Mouse (Mus musculus) right cerebral cortex, postnatal 25 days (tissue): ENCODE measurements at regions not wholly inside any gene's neighbourhood (a gene's known extent, or its start where the extent isn't known, plus 50 kb on each side); places are given as distances from the start of the nearest gene placed in this dataset.
"Not testable (repeated sequence)": the region's sequence is repeated elsewhere in the genome, so short reads cannot be mapped to it uniquely, and the experiment has no call there.

Experiments used
- DNase-seq: peaks from one replicate; pipeline ENCODE4 v3.0.0; 2022

- DNase-seq: no peak
Observed at GRCm38 (mm10) chr11:45244796-45245195, 607.1 kb upstream of the Clint1 start.

DNA sequence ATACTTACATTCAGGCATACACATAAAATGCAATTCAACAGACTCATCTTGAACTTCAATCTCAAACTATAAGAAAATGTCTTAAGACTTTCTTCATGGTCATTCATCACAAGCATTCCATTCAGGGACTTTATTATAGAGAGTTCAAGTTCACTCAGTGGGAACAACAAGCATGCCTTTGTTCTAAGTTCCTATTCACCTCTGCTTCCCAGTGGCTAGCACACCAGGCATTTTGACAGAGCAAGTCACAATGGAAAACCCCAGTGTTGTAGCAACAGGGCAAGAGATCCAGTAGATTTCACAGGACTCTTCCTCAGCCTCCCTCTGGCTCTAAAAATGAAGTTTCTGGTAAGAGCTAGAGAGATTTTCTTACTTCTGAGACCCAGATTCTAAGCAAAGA lies 595.8 kb upstream of the Clint1 start:
- no peak for DNase-seq

- no peak for DNase-seq
Observed at GRCm38 (mm10) chr11:45262198-45262597, 589.7 kb upstream of the Clint1 start.

- DNase-seq: no peak
Observed at GRCm38 (mm10) chr11:45264001-45264400, 587.9 kb upstream of the Clint1 start.

- DNase-seq: no peak
Observed at GRCm38 (mm10) chr11:45265171-45265988, 586.5 kb upstream of the Clint1 start.

DNA sequence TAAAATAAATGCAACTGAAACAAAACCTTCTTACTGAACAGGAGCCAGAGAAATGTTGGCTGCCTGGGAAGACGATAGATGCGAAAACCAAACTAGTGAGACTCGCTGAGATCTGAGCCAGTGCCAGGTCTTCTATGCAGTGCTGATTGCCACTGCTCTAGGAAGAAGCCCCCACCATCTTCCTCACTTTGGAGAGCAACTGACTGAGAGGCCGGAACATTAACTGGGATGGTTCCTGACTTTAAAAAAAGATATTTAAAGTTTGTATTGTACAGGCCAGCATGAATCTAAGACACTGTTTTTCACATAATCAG lies 585.9 kb upstream of the Clint1 start:
- DNase-seq: no peak

GRCm38 (mm10) chr11:45269215-45269614 lies 582.6 kb upstream of the Clint1 start:
- no peak for DNase-seq

DNA sequence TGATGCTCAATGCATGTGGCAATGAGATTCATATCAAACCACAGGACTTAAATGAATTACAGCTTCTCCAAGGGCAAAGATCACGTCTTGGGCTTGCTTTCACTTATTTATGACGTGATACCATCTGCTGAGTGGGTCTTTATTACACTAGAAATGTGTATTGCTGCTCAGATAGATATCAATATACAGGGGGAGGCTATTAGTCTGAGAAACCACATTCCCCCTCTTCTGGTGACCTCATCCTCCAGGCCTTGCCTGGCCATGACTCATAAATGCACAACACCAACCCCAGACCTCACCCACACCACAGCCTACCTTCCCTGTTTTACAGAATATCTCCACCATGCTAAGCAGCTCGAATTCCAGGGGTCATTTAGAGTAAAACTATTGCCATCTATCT lies 580.6 kb upstream of the Clint1 start:
- no peak for DNase-seq

- DNase-seq: no peak
Observed at GRCm38 (mm10) chr11:45274446-45275119, 577.3 kb upstream of the Clint1 start.

- no peak for DNase-seq
Observed at GRCm38 (mm10) chr11:45275170-45275569, 576.7 kb upstream of the Clint1 start.

DNA sequence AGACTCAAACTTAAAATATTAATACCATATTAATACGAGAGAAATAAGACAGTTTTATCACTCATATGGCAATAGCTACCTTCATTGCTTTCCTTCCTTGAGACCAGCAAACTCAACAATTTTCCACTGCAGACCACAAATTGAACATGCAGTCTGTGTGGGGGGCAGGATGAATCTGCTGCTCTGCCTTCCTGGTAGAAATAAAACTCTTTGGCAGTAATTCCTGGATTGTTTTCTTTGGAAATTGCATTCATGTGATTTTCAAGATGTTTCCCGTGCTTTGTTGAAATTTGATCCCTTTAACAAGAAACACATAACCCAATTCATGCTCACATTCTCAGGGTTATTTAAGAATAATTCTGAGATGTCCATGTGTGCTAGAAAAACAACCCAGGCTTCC lies 555.1 kb upstream of the Clint1 start:
- DNase-seq: no peak

- DNase-seq: no peak
Observed at GRCm38 (mm10) chr11:45311934-45312333, 539.9 kb upstream of the Clint1 start.

DNA sequence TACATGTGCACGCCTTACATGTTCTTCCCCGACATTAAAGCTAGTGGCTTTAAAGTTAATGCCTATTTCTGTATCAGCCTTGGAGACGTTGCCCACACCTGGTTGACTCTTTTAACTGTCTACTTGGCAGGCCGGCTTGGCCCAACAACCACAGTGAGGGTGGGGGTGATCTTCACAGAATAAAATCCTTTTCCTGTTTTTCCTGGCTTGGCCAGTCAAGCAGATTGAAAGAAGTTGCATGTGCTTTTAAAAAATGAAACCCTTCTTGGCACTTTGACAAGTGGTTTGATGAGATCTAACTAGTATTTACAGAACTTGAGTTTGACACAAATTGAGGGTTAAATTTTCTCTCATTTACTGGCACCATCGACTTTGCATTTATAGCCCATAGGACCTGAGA lies 528.1 kb upstream of the Clint1 start:
- no peak for DNase-seq

GRCm38 (mm10) chr11:45330319-45330718 lies 521.5 kb upstream of the Clint1 start:
- no peak for DNase-seq

DNA sequence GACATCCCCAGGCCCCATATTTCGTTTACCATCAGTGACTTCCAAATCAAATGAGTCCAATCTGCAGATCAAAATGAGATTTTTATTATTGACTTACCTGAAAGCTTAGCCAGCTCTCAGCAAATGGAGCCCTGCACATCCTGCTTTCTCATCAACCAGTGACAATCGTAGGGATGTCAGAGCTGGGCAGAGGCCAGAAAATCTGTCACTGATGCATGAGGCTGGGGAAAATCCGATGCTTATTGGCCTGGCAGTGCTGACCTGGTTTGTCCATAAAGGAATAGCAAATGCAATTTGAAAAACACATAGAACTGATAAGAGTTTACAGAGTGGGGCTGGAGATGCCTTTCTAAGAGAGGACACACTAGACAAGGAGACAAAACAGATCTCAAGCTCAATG lies 518.1 kb upstream of the Clint1 start:
- DNase-seq: no peak

- no peak for DNase-seq
Observed at GRCm38 (mm10) chr11:45349331-45349730, 502.5 kb upstream of the Clint1 start.

GRCm38 (mm10) chr11:45365343-45365742 lies 486.5 kb upstream of the Clint1 start:
- DNase-seq: no peak

- DNase-seq: no peak
Observed at GRCm38 (mm10) chr11:45389243-45390146, 462.4 kb upstream of the Clint1 start.

- DNase-seq: no peak
Observed at GRCm38 (mm10) chr11:45396009-45396408, 455.8 kb upstream of the Clint1 start.

DNA sequence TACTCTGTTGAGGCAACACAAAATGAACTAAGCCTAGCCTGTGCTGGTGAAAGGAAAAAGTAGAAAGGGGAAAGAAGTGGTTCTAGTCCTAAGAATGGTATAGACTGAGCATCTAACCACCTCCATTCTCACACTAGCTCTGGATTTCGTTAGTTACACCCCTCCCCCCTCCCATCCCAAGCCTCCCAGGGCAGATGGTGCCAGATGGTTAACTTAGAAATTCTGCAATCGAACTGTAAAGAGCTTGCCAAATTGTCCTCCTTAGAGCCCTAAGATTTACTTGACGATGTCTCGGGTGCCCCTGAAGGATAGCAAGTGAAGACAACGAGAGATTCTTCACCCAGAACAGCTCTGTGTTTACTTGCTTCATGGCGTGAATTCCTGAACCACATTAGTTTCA lies 453.7 kb upstream of the Clint1 start:
- DNase-seq: no peak

DNA sequence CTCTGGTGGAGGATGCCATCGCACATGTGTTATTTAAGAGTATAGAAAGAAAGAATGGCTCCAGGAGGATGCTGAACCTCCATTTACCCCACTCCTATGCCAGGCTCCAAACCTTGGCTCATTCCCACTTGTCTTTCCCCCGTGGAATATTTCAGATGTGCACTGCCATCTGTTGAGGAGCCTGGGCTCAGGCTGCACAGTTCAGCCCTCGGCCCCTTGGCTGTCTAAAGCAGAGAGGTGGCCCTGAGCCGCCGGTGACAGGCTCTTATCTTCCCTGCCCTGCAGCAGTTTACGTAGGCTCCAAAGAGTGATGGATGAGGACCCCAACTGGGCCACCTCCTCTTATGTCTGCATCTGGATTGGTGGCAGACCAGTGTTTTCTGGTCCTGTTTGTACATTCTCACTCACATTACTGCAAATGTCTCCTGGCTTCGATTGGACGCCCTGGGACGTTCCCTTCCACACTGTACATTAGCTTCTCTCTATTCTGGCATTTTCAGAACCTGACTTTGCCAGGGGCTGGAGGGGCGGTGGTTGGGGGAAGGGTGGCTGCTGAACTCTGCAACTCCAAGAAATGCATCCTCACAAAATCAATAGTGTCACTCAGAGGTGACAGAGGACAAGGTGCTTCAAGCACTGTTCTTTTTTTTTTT lies 447.3 kb upstream of the Clint1 start:
- no peak for DNase-seq

DNA sequence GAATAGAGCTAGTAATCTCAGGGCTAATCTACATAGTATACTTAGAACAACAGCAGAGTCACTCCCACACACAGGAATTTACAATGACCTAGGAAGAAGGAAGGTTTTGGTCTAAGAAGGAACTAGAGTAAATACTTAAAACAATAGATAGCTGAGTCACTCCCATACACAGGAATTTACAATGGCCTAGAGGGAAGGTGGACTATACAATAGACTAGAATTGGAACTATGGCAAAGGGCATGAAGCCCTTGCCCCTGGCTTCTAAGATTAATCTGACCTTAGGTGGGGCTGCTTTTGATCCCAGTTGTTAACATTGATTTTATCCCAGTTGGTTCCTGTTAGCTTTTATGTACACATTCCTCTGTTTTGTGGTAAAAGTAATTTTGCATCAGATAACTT lies 427.8 kb upstream of the Clint1 start:
- DNase-seq: not testable (repeated sequence)
